In genomic region chr7:139969348-139970130, GRCm38 (mm10) we compare ENCODE assay signal across 8 mouse cellular contexts. TPM values are rescaled to one million over a fixed set of nuclear protein-coding genes. Genes with fewer than 3 reads are reported as not detected.
A peak's percentile ranks its signal among the peaks of the same experiment; 100 is the strongest.
DNase-seq lines count a peak whose midpoint lies in the region; ATAC-seq and TF ChIP-seq lines count a peak whose summit lies in the region.

No protein-coding gene starts in this region.

- peak; percentile 86 for TF ChIP-seq CTCF in intestine, postnatal 0 days (IDR thresholded peaks at IDR 0.05; ENCODE audit: low read depth)
- peak; percentile 79 for TF ChIP-seq CTCF in brain, embryonic 14.5 days (IDR thresholded peaks at IDR 0.05; ENCODE audit: borderline replicate concordance, extremely low read depth, insufficient read depth, insufficient read length)
- TF ChIP-seq CTCF in kidney, postnatal 0 days (IDR thresholded peaks at IDR 0.05; ENCODE audit: low read depth): peak; percentile 88
- TF ChIP-seq CTCF in liver, embryonic 14.5 days (IDR thresholded peaks at IDR 0.05; ENCODE audit: low read depth): peak; percentile 89

- H3K9ac ChIP-seq in intestine, postnatal 0 days (ENCODE audit: low read depth, low read length): no peak overlapping the region
- H3K9ac ChIP-seq in intestine, embryonic 16.5 days (ENCODE audit: low read depth, low read length): no peak overlapping the region
- no peak overlapping the region for H3K9ac ChIP-seq in forebrain, embryonic 13.5 days
- H3K9ac ChIP-seq in kidney, postnatal 0 days (ENCODE audit: low read depth, low read length): no peak overlapping the region
- H3K9ac ChIP-seq in liver, embryonic 14.5 days (replicated peaks): no peak overlapping the region

- TF ChIP-seq POLR2A in brain, embryonic 14.5 days (IDR thresholded peaks at IDR 0.05; ENCODE audit: borderline replicate concordance, extremely low read depth, insufficient read depth, insufficient read length, poor library complexity, severe bottlenecking): no peak

- no peak overlapping the region for H3K4me3 ChIP-seq in intestine, postnatal 0 days (ENCODE audit: low read depth, low read length)
- no peak overlapping the region for H3K4me3 ChIP-seq in intestine, embryonic 16.5 days (ENCODE audit: low read length)
- H3K4me3 ChIP-seq in forebrain, embryonic 13.5 days: no peak overlapping the region
- no peak overlapping the region for H3K4me3 ChIP-seq in kidney, postnatal 0 days (replicated peaks; ENCODE audit: low read depth, low read length)
- H3K4me3 ChIP-seq in liver, embryonic 14.5 days (ENCODE audit: insufficient read depth in 1 of 2, low read depth in 2 of 2, low read length in 2 of 2): no peak overlapping the region

- H3K4me1 ChIP-seq in intestine, postnatal 0 days (replicated peaks; ENCODE audit: control insufficient read depth, insufficient read depth, low read length): no peaks in the 10 kb centered on the region
- no peaks in the 10 kb centered on the region for H3K4me1 ChIP-seq in intestine, embryonic 16.5 days (ENCODE audit: control insufficient read depth, insufficient read depth, low read length)
- no peaks in the 10 kb centered on the region for H3K4me1 ChIP-seq in forebrain, embryonic 13.5 days
- H3K4me1 ChIP-seq in kidney, postnatal 0 days (replicated peaks; ENCODE audit: insufficient read depth, low read length): no peaks in the 10 kb centered on the region
- H3K4me1 ChIP-seq in liver, embryonic 14.5 days (replicated peaks; ENCODE audit: control insufficient read depth in 2 of 2, insufficient read depth in 2 of 2, low read length in 1 of 2): no peaks in the 10 kb centered on the region; a peak in 1 of 4 replicates

- TF ChIP-seq EP300 in liver, embryonic 14.5 days (IDR thresholded peaks at IDR 0.05; ENCODE audit: low read depth): no peak

- no peak for ATAC-seq in intestine, postnatal 0 days
- ATAC-seq in intestine, embryonic 16.5 days: no peak
- peak; percentile 43 for ATAC-seq in forebrain, embryonic 13.5 days
- ATAC-seq in kidney, postnatal 0 days (replicated peaks; ENCODE audit: low FRiP score, low read depth): no peak
- ATAC-seq in liver, embryonic 14.5 days (ENCODE audit: insufficient read depth): no peak

- peak; percentile 87 for DNase-seq in brain, embryonic 14.5 days (ENCODE audit: low read depth)
- peak; percentile 76 for DNase-seq in kidney, postnatal 0 days (ENCODE audit: low spot score)
- no peak for DNase-seq in liver, embryonic 14.5 days (ENCODE audit: low read depth in 3 of 3, low spot score in 3 of 3)
- peak; percentile 79 for DNase-seq in ovary, postnatal 14 days (ENCODE audit: low spot score)
- DNase-seq in thymus, postnatal 0 days (ENCODE audit: low spot score): peak; percentile 76

- no peaks in the 10 kb centered on the region for H3K27me3 ChIP-seq in intestine, postnatal 0 days (replicated peaks; ENCODE audit: control insufficient read depth, insufficient read depth, low read length)
- H3K27me3 ChIP-seq in intestine, embryonic 16.5 days (replicated peaks; ENCODE audit: control insufficient read depth, insufficient read depth, low read length): 0 out of 2 replicates have a peak, but pooled peaks cover 2% of the 10 kb centered on the region
- H3K27me3 ChIP-seq in forebrain, embryonic 13.5 days: 0 out of 2 replicates have a peak, but pooled peaks cover 5% of the 10 kb centered on the region
- no peaks in the 10 kb centered on the region for H3K27me3 ChIP-seq in kidney, postnatal 0 days (ENCODE audit: insufficient read depth, low read length)
- H3K27me3 ChIP-seq in liver, embryonic 14.5 days (ENCODE audit: control insufficient read depth, insufficient read depth, low read length): no peaks in the 10 kb centered on the region; the same call in 1 of the 2 replicates

- no peaks in the 10 kb centered on the region for H3K36me3 ChIP-seq in intestine, postnatal 0 days (ENCODE audit: control insufficient read depth, insufficient read depth)
- no peaks in the 10 kb centered on the region for H3K36me3 ChIP-seq in intestine, embryonic 16.5 days (ENCODE audit: control insufficient read depth, insufficient read depth, low read length)
- H3K36me3 ChIP-seq in forebrain, embryonic 13.5 days (ENCODE audit: poor library complexity, severe bottlenecking): no peaks in the 10 kb centered on the region
- no peaks in the 10 kb centered on the region for H3K36me3 ChIP-seq in kidney, postnatal 0 days (ENCODE audit: insufficient read depth, low read length)
- no peaks in the 10 kb centered on the region for H3K36me3 ChIP-seq in liver, embryonic 14.5 days (replicated peaks; ENCODE audit: control insufficient read depth, insufficient read depth, low read depth)

- H3K27ac ChIP-seq in intestine, postnatal 0 days (ENCODE audit: low read depth, low read length): no peak overlapping the region
- H3K27ac ChIP-seq in intestine, embryonic 16.5 days (ENCODE audit: low read length): no peak overlapping the region
- no peak overlapping the region for H3K27ac ChIP-seq in forebrain, embryonic 13.5 days
- H3K27ac ChIP-seq in kidney, postnatal 0 days: no peak overlapping the region
- no peak overlapping the region for H3K27ac ChIP-seq in liver, embryonic 14.5 days

- H3K4me2 ChIP-seq in intestine, postnatal 0 days (replicated peaks; ENCODE audit: low read depth): no peak overlapping the region
- H3K4me2 ChIP-seq in intestine, embryonic 16.5 days (ENCODE audit: low read depth, low read length): no peak overlapping the region
- no peak overlapping the region for H3K4me2 ChIP-seq in forebrain, embryonic 13.5 days
- H3K4me2 ChIP-seq in kidney, postnatal 0 days (ENCODE audit: low read length): no peak overlapping the region
- no peak overlapping the region for H3K4me2 ChIP-seq in liver, embryonic 14.5 days (ENCODE audit: low read depth)

- no peaks in the 10 kb centered on the region for H3K9me3 ChIP-seq in intestine, postnatal 0 days (ENCODE audit: control insufficient read depth)
- no peaks in the 10 kb centered on the region for H3K9me3 ChIP-seq in intestine, embryonic 16.5 days (ENCODE audit: control insufficient read depth, low read length)
- no peaks in the 10 kb centered on the region for H3K9me3 ChIP-seq in forebrain, embryonic 13.5 days (replicated peaks)
- no peaks in the 10 kb centered on the region for H3K9me3 ChIP-seq in kidney, postnatal 0 days (replicated peaks; ENCODE audit: low read length)
- H3K9me3 ChIP-seq in liver, embryonic 14.5 days (ENCODE audit: control insufficient read depth, low read length): no peaks in the 10 kb centered on the region

- WGBS in intestine, postnatal 0 days: 43% methylated on average over 10 of the region's 10 CpGs
- 40% methylated on average over 10 of the region's 10 CpGs for WGBS in intestine, embryonic 16.5 days
- 32% methylated on average over 10 of the region's 10 CpGs for WGBS in forebrain, embryonic 13.5 days
- WGBS in kidney, postnatal 0 days: 45% methylated on average over 10 of the region's 10 CpGs
- 45% methylated on average over 10 of the region's 10 CpGs for WGBS in liver, embryonic 14.5 days (ENCODE audit: insufficient replicate concordance)

RNA-seq across cellular contexts. Expression of gene 6430531B16Rik, which starts 9.0 kb away (rescaled TPM):
- 0.16 TPM in 1 of 2 replicates, not detected in the other for polyA plus RNA-seq in intestine, postnatal 0 days (2015; fragmentation: Nextera tagmentation; extraction: Ambion mirVana)
- 0.13 TPM in 1 of 2 replicates, not detected in the other for polyA plus RNA-seq in intestine, embryonic 16.5 days (2015; fragmentation: Nextera tagmentation; extraction: Ambion mirVana)
- 0.55 and 0.76 TPM in 2 replicates for polyA plus RNA-seq in brain, embryonic 14.5 days (2012; rRNA removed)
- polyA plus RNA-seq in forebrain, embryonic 13.5 days (2015; fragmentation: Nextera tagmentation; extraction: Ambion mirVana): 0.50 and 1.2 TPM in 2 replicates
- 0.28 and 0.36 TPM in 2 replicates for polyA plus RNA-seq in kidney, postnatal 0 days (2015; fragmentation: Nextera tagmentation; extraction: Ambion mirVana)
- polyA plus RNA-seq in liver, embryonic 14.5 days (2012; rRNA removed): 0.04 TPM in 1 of 2 replicates, not detected in the other
- not detected in 2 replicates for polyA plus RNA-seq in liver, embryonic 14.5 days (2014; fragmentation: Nextera tagmentation; extraction: Ambion mirVana)
- 0.71 and 0.90 TPM in 2 replicates for polyA plus RNA-seq in thymus, postnatal 0 days (2015; fragmentation: Nextera tagmentation; extraction: Ambion mirVana)

RNA-seq across cellular contexts. Expression of gene Adam8, which starts 22.8 kb away (rescaled TPM):
- polyA plus RNA-seq in intestine, postnatal 0 days (2015; fragmentation: Nextera tagmentation; extraction: Ambion mirVana): 0.29 and 0.52 TPM in 2 replicates
- 1.0 and 1.2 TPM in 2 replicates for polyA plus RNA-seq in intestine, embryonic 16.5 days (2015; fragmentation: Nextera tagmentation; extraction: Ambion mirVana)
- polyA plus RNA-seq in brain, embryonic 14.5 days (2012; rRNA removed): 12.7 and 14.7 TPM in 2 replicates
- 3.9 and 4.3 TPM in 2 replicates for polyA plus RNA-seq in forebrain, embryonic 13.5 days (2015; fragmentation: Nextera tagmentation; extraction: Ambion mirVana)
- polyA plus RNA-seq in kidney, postnatal 0 days (2015; fragmentation: Nextera tagmentation; extraction: Ambion mirVana): 0.41 and 0.46 TPM in 2 replicates
- 0.83 and 0.98 TPM in 2 replicates for polyA plus RNA-seq in liver, embryonic 14.5 days (2012; rRNA removed)
- 0.34 and 0.46 TPM in 2 replicates for polyA plus RNA-seq in liver, embryonic 14.5 days (2014; fragmentation: Nextera tagmentation; extraction: Ambion mirVana)
- polyA plus RNA-seq in thymus, postnatal 0 days (2015; fragmentation: Nextera tagmentation; extraction: Ambion mirVana): 5.3 and 6.7 TPM in 2 replicates

RNA-seq across cellular contexts. Expression of gene Utf1, which starts 25.9 kb away (rescaled TPM):
- polyA plus RNA-seq in intestine, postnatal 0 days (2015; fragmentation: Nextera tagmentation; extraction: Ambion mirVana): not detected in 2 replicates
- not detected in 2 replicates for polyA plus RNA-seq in intestine, embryonic 16.5 days (2015; fragmentation: Nextera tagmentation; extraction: Ambion mirVana)
- not detected in 2 replicates for polyA plus RNA-seq in brain, embryonic 14.5 days (2012; rRNA removed)
- not detected in 2 replicates for polyA plus RNA-seq in forebrain, embryonic 13.5 days (2015; fragmentation: Nextera tagmentation; extraction: Ambion mirVana)
- not detected in 2 replicates for polyA plus RNA-seq in kidney, postnatal 0 days (2015; fragmentation: Nextera tagmentation; extraction: Ambion mirVana)
- polyA plus RNA-seq in liver, embryonic 14.5 days (2012; rRNA removed): not detected in 2 replicates
- not detected in 2 replicates for polyA plus RNA-seq in liver, embryonic 14.5 days (2014; fragmentation: Nextera tagmentation; extraction: Ambion mirVana)
- 8.7 and 8.9 TPM in 2 replicates for polyA plus RNA-seq in thymus, postnatal 0 days (2015; fragmentation: Nextera tagmentation; extraction: Ambion mirVana)

Comparison
In these comparisons a context has a peak if more than half of its experiments do, and no peak if none do; other contexts are left out.
1. DNase-seq: peak in brain, embryonic 14.5 days (single experiment), kidney, postnatal 0 days (single experiment), ovary, postnatal 14 days (single experiment) and thymus, postnatal 0 days (single experiment); none in liver, embryonic 14.5 days (0 of 3).
2. Peak in every context shown above with its lines, with median percentiles within 50 percentile points of each other: CTCF ChIP-seq.